Mouse (Mus musculus) layer of hippocampus, adult 9-11 months (tissue): Measurements from ENCODE around the gene Atat1.
A peak's percentile ranks its signal among the peaks of the same experiment; 100 is the strongest.
"Not testable (repeated sequence)": the region's sequence is repeated elsewhere in the genome, so short reads cannot be mapped to it uniquely, and the experiment has no call there.

Experiments
- DNase-seq: peaks from one replicate; pipeline ENCODE4 v3.0.0; 2022

The Atat1 gene

DNA sequence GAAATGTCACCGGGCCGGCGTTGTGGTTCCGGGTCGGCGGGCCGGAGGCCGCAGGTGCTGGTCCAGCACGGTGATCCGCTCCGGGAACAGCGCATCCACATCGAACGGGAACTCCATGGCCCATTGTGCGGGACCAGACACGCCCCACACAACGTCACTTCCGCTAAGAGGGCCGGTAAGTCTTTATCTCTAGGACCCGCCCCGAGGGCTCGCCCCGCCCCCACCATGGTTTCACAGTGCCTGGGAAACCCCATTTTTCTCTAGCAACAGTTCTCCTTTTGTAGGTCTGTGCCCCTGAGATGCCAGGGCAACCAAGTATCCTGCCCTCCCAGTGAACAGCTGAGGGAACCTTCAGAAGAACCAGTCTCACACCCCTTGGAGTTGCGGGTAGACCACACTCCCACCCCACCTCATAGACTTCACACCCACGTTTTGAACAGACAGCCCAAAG, at the start of gene Atat1:
Gene Atat1 (minus strand): TSS at position 157 of the 451 bp plus-strand sequence.
- peak; percentile 96 for DNase-seq

DNA sequence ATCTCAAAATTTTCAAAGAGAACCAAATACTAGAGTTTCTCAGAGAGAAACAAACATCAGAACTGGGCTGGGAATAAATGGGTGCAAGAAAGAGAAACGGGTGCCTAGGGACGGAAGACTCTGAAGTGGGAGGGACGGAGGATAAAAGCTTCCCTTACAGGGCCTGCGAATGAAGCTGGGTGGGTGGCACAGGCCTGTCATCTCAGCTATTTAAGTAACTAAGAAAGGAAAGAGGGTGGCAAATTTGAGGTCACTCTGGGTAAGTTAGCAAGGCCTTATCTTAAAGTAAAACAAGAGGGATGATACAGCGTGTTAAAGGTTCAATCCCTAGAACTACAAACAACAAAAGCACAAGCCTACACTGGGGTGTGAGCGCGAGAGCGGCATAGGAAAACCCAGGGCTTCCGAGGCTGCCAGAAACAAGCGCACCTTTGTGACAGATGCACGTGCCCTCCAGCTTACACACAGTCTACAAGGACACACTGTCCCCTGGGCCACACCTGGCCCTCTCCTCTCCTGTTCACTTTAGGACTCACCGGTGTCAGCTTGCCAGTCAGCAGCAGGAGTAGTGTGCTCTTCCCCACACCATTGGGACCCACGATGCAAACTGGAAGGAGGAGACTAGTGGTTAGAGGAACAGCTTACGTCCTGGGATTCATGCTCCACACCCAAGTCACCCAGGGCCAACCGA, 48.8 kb upstream of the Atat1 start:
- DNase-seq = no peak

DNA sequence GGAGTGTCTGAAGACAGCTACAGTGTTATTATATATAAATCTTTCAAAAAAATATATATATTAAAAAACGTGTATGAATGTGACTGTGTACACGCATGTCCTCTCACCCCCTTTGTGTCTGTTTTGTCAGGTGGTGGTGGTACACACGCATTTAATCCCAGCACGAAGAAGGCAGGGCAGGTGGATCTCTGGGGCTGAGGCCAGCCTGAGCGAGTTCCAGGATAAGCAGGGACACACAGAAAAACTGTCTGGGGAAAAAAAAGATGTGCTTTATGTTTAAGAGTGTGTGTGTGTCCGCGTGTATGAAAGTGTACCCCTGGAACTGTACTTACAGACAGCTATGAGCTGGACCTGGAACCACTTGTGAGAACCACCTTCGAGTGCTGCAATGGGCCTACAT, 44.8 kb upstream of the Atat1 start:
- no peak for DNase-seq

DNA sequence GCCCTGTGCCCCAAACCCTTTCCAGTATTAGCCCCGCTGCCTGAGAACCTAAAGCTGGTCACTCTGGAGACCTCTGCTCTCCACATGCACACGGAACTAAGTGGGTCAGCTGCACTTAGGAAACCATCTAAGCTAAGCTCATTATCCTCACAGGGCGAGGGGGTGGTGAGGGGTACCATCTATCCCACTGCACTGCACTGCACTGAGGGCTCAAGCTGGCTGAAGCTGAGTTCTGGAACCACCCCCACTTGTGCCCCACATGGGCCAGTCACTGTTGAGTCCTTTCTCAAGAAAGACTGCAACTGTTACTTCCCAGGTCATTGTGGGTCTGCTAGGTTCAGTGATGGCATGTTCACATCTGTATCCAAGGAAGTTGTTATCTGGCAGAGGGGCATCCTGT, 42.7 kb upstream of the Atat1 start:
- not testable (repeated sequence) for DNase-seq

DNA sequence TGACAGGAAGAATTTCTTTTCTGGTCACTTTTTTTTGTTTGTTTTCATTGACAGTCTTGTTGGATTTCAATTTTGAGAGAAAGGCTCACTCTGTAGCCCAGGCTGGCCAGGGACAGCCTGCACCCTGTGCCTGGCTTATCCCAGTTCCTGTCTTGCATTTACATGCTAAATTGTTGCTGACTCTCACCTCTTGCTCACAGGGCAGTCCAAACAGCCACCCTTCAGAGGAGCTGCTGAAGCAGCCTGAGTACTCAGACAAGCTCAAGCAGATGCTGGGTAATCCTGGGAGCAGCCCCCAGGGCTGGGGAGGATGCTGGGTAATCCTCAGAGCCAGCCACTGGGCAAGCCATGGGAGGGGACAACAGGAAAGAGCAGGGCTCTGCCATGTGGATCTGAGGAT, 41.1 kb upstream of the Atat1 start:
- DNase-seq = not testable (repeated sequence)

DNA sequence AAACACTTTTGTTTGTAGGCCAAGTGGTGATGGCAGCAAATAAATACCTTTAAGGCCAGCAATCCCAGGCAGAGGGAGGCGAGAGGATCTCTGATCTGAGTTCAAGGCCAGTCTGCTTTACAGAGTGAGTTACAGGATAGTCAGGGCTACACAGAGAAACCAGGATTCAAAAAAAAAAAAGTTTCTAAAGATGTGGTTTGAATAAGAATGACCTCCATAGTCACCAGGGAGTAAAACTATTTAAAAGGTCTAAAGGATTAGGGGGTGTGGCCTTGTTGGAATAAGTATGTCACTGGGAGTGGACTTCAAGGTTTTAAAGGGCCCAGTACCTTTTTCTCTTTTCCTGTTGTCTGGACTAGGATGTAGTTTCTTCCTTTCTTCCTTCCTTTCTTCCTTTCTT, 30.1 kb upstream of the Atat1 start:
- no peak for DNase-seq

DNA sequence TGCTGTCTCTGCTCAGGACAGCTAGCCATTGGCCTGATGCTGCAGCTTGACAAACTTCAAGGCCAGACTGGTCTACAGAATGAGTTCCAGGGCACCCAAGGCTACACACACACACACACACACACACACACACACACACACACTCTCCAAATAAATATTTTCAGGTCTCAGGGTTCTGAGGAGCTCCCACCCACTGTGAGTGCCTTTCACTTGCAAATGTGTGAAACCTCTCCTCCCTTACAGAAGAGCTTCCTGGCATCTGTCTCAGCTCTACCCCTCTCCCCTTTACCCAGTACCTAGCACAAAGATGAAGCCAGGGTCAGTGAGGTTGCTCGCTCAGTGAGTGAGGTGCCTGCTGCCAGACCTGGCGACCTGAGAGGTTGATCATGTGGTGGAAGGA, 29.2 kb upstream of the Atat1 start:
- no peak for DNase-seq

DNA sequence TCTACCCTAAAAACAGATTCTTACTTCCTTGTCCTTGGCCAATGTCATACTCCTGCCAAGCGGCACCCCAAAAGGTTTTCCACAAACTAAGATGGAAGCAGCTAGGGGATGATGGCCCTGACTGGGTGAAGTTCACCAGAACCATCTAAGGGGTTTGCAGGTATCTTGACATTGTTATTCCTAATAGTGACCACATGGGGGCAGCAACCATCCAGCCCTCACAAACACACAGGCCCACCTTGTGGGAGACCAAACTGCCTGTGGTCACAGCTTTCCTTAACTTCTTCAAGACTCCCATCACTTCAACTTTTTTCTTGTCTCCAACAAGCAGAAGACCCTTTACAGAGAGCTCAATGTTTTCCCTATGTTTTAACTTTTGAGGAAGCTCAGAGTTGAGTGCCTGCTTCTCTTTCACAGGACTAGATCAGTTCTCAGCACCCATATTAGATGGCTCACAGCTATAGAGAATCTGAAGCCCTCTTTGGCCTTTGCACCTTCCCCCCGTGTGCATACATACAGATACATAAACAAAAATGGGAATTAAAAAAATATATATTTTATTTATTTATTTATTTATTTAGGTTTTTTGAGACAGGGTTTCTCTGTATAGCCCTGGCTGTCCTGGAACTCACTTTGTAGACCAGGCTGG, 27.9 kb upstream of the Atat1 start:
- no peak for DNase-seq

DNA sequence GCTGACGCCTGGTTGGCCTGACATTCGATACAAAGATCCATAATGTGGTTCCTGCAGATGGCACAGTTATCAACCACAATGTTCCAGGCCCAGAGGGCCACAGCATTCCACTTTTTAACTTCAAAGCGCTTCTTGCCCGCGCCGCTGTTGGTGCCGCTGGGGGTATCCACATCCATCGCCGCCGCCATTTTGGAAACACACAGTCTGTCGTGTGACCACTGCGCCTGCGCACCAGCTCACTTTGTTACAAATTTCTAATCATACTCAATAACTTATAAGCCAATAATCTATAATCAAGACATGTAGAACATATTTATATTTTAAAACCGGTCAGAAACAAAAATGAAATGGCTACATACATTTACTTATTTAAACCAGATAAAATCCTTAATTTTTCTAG, 25.9 kb upstream of the Atat1 start:
- DNase-seq = not testable (repeated sequence)

DNA sequence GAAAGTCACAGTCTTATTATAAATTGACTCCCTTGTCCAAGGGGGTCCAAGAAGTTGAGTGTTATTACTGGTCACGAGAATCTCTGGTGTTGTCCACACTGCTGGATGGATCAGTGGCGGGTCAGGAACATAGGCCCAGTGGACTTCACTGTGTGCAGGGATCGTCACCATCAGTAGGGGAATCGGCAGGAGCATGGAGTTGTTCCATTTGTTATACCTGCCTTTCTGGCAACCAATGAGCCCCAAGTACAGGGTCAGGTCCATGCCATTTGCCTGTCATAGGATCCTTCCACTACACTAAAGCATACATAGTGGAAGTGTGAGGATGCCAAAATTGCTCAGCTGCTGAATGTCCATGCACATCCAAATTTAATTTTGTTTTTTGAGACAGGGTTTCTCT, 22.7 kb upstream of the Atat1 start:
- DNase-seq = no peak

DNA sequence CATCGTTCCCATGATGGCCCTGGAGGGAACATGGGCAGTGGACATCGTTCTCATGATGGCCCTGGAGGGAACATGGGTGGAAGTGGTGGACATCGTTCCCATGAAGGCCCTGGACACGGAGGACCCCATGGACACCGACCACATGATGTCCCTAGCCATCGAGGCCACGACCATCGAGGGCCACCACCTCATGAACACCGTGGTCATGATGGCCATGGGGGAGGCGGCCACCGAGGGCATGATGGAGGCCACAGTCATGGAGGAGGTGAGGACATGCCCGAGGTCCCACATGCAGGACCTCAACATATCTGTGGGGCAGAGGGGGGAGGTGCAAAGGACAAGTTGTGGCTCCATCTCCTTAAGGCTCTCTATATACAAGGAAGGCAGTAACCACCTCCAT, 20.8 kb upstream of the Atat1 start:
- no peak for DNase-seq

DNA sequence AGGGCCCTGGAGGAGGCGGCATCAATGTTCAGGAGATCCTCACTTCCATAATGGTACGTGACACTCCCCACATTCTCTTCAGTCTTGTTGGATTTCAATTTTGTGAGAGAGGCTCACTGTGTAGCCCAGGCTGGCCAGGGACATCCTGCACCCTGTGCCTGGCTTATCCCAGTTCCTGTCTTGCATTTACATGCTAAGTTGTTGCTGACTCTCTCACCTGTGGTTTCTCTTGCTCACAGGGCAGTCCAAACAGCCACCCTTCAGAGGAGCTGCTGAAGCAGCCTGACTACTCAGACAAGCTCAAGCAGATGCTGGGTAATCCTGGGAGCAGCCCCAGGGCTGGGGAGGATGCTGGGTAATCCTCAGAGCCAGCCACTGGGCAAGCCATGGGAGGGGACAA, 19.7 kb upstream of the Atat1 start:
- no peak for DNase-seq

DNA sequence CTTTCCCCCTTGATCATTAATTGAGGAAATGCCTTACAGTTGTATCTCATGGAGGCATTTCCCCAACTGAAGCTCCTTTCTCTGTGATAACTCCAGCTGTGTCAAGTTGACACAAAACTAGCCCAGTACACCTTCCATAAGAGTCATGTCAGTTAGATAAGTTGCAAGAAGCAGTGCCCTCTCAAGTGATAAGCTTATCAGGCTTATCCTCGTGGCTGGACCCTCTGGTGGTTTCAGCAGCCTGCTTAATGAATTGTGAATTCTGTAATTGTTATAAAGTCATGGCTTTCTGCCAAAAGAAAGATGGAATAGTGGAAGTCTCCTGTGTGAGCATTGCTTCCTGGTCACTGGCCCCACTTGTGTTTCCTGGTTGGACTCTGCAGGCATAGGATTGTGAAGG, 17.6 kb upstream of the Atat1 start:
- no peak for DNase-seq

DNA sequence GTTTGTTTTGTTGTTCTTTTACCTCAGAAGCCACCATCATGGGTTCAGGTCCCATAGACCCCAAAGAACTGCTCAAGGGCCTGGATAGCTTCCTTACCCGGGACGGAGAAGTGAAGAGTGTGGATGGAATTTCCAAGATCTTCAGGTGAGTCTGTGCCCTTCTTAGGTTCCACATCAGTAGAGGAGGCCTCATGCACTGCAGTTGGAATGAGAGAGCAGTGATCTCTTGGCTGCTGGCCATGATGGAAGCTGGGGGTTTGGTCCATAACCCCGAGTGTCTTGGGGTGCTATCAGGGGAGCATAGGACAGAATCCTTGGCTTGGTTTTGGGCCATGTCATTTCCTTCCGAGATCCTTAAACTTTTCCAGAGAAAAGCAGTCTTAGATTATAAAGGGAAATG, 13.4 kb upstream of the Atat1 start:
- DNase-seq = no peak

DNA sequence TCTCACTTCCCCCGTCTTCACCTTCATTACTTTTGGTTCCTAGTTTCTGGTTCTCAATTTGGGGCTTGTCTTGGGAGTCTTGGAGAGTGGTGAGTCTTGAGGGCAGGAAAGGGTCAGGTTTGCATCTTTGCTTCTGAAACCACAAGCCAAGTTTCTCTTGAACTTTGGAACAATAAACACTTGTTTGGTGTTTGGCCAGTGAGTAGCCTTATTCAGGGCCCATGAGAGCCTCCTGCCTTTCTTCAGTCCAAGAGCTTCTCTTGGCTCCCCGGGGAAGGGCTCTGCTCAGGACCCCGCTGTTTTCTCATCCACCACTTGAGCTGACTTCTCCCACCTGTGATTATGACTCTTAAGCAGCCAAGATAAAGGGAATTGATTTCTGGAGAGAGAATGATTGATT, 12.7 kb upstream of the Atat1 start:
- DNase-seq = no peak

DNA sequence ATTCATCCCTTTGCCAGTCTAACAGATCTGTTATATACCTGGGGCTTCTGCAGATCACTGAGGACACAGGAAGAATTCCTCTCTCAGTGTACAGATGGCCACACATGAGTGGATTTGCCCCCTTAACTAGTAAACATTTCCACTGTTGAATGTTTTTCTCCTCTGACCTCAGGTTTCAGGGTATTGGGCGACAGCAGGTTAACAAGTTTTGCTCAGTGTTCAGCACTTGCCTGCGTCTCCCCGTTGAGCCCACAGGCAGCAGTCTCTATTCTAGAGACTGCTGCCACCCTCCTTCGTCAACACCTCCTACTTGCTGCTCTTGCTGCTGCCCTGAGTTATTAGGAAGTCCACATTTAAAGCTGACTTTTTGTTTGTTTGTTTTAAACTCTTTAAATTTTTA, 11.8 kb upstream of the Atat1 start:
- DNase-seq = no peak

DNA sequence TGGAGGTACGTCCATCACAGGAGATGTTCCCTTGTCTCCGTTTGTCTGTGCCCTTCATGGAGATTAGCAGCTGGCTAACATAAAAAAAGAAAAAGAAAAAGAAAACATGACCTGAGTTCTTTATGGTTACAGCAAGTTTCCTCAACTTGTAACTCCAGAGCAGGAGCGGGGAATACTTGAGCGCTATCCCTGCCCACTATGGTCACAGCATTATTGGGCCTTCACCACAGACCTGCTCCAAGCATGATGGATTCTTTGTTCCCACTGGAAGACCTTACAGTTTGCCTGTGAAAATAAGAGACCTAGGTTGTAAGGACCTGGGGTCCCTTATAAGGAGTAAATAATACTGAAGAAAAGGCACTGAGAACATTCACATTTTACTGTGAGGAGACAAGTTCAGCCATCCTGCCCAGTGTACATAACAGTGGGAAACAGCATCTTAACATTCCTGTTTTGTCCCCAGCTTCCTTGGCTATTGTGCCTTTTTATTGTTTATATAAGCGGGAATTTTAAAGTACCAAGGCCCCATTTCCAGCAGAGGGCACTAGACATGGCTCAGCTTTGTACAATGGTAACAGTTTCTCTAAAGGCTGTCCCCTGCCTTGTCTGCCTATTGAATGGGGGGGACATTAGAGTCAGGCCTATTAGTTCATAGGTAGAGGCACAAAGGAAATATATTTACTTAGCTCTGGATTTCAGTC, 11.1 kb upstream of the Atat1 start:
- no peak for DNase-seq

DNA sequence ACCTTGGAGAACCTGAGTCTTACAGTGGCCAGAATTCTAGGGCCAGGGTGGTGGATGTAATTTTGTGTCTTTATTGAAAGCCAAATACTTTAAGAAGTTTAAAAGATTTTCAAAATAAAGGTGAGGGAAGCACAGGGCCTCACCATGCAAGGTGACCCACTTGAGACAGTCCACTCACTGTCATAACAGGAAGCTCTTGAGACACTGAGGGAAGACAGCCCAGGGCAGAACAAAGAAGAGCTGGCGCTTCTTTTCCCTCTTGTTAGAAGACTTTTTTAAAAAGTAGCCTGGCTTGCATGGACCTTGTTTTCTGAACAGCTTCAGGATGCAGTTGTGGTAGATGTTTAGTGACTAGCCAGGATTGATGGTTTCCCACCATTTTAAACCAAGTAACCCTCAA, 10.5 kb upstream of the Atat1 start:
- no peak for DNase-seq

DNA sequence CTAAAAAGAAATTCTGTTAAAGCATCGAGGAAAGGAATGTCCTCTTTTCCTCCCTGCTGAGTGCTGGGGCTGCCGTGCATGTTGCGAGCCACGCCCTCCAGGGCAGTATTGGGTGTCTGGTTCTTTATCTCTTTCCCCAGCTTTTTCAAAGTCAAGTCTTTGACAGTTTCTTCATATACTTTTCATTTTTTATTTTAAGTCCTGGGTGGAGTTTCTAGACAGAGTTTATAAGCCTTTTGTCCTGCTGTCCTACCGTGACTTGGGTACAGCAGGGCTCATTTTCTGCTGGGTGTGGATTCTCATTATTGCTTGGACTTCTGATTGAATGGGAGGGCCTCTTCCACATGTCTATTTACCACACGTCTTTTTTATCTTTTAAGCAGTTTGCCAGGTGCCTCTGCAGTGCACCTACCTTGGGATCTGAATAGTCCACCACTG, 10.0 kb upstream of the Atat1 start:
- DNase-seq = no peak

DNA sequence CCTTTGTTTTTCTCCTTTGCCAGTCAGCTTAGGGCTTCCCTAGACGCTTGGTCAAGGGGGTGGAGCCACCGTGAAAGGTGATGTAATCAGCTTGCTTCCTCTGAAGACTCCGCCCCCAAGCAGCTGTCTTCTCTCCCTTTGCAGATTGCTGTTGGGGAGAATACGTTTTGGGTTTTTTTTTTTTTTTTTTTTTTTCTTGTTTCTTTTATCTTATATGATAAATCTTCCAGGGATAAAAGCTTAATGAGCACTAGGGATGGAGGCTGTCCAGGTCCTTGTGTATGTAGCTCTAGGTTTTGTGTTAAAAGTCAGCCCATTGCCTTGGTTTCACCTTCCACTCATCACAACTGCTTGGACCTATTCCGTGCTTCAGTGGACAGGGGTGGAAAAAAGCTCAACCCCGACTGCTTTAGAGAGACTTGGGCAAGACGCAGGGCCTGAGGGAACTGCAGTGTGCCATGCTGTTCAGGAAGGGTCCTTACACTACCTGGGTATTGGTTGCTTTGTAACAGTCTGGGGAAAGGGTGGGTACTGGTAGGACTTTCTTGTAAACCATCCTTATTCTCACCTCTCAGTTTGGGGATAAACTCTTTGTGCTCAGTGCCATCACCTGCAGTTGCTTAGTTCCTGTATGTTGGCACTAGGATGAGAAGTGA, 9.3 kb upstream of the Atat1 start:
- peak; percentile 98 for DNase-seq

DNA sequence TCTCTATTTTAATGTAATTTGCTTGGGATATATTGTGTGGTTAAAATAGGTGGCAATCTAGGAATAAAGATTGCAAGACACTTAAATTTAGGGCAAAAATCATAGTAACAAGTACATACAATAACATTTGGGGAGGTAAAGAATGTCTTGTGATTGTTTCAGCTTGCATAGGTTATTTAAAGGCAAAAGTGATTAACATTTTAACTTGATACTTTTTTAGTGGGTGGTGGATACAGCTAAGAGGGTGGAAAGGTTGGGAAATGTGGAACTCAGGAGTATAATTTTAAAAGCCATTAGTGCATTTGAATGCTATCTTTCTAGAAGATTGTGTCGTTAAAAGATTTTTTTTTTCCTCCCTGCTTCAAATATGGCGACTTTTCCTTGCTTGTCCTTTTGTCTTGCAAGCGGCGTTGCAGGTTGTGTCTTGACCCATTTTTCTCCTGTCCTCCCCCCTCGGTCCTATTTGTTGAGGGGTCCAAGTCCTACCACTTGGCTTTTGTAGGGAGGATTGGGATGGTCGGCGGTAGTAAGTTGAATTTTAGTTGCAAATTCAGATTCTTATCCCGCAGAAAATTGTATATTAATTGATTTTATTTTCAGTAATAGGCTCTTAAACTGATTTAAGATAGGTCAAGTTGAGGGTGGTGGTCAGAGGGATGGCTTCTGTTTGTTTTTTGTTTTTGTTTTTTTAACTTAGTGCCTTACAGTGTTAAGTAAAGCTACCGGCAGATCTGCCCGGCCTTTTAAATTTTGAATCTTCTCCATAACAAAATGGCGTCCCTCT, 8.6 kb upstream of the Atat1 start:
- DNase-seq = no peak

DNA sequence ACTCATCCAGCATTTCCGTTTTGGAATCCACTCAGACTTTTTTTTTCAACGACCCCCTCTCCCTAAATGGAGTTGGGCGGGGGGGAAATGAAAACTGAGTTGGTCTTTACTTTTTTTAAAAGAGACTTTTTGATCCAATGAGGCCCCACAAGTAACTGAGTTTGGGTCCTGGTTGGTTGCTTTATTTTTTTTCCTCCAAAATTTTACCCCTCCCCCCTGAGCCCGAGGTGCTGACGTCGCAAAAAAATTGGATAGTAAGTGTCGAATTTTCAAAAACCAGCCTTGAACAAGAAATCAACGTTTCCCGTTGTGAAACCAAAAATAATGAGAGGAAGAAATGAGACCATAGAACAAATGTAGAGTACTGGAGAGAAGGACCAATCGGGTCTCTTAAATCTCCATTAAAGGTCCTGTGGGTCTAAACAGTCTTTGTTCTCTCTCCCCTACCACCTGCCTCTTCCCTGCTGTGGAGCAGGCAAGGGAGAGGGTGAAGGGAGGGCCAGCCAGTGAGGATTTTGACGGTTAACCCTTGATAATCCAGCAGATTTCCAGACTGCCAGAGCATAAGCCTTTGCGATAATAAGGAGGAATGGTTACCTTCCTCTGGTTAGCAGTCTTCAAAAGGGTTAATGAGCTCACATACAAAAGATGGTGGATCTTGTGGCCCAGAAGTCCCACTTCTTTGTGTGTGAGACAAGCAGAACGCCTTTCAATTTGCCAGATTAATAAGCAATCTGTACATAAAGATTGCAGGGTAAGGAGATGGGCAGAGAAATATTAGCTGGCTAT, 7.8 kb upstream of the Atat1 start:
- DNase-seq = peak; percentile 77
